Mouse (Mus musculus): ENCODE data around the gene Dmrtc1c1. TPM values are rescaled to one million over a fixed set of nuclear protein-coding genes. Genes with fewer than 3 reads are reported as not detected.
"Not testable (repeated sequence)": the region's sequence is repeated elsewhere in the genome, so short reads cannot be mapped to it uniquely, and the experiment has no call there.

Dmrtc1c1 gene
- not detected in 2 replicates for polyA plus RNA-seq (2011; ENCODE audit: insufficient read length, low read depth, missing spikeins)

GRCm38 (mm10) chrX:102802663-102803062 is at the start of gene Dmrtc1c1:
Gene Dmrtc1c1 (plus strand): TSS chrX:102802963.
- not testable (repeated sequence) for H3K27ac ChIP-seq (ENCODE audit: insufficient read depth, low read length); H3K4me1 ChIP-seq (ENCODE audit: control insufficient read depth, insufficient read depth, low read length); H3K4me3 ChIP-seq (ENCODE audit: insufficient read depth, low read length)

GRCm38 (mm10) chrX:102765878-102766277 is 36.9 kb upstream of the Dmrtc1c1 start:
- Histone ChIP-seq H3K4me3 (ENCODE audit: insufficient read depth, low read length) (no peak overlapping the region), H3K4me1 (ENCODE audit: control insufficient read depth, insufficient read depth, low read length) (no peaks in the 10 kb centered on the region), H3K27ac (ENCODE audit: insufficient read depth, low read length) (no peak overlapping the region)
- no peak for TF ChIP-seq POLR2A (IDR thresholded peaks at IDR 0.05; ENCODE audit: low read depth, low read length)
- TF ChIP-seq CTCF (IDR thresholded peaks at IDR 0.05; ENCODE audit: borderline replicate concordance, insufficient read depth, low read length): no peak

GRCm38 (mm10) chrX:102812311-102812710 is 9.5 kb downstream of the Dmrtc1c1 start:
- TF ChIP-seq POLR2A (IDR thresholded peaks at IDR 0.05; ENCODE audit: low read depth, low read length) (no peak), CTCF (IDR thresholded peaks at IDR 0.05; ENCODE audit: borderline replicate concordance, insufficient read depth, low read length) (no peak)
- H3K4me1 ChIP-seq (ENCODE audit: control insufficient read depth, insufficient read depth, low read length): no peaks in the 10 kb centered on the region
- H3K4me3 ChIP-seq (ENCODE audit: insufficient read depth, low read length): no peak overlapping the region
- H3K27ac ChIP-seq (ENCODE audit: insufficient read depth, low read length): no peak overlapping the region

- H3K27ac ChIP-seq (ENCODE audit: insufficient read depth, low read length); H3K4me1 ChIP-seq (ENCODE audit: control insufficient read depth, insufficient read depth, low read length); H3K4me3 ChIP-seq (ENCODE audit: insufficient read depth, low read length): not testable (repeated sequence)
These were observed 51.8 kb downstream of the Dmrtc1c1 start, which contains the start of gene Dmrtc1c2 for GRCm38 (mm10) chrX:102854516-102854915. Gene Dmrtc1c2 (minus strand): TSS chrX:102854616.

Other genes starting within 250 kb of the Dmrtc1c1 start
- 10.4 and 11.5 TPM in 2 replicates for gene Phka1, start 158.7 kb upstream of the Dmrtc1c1 start, polyA plus RNA-seq (2011; ENCODE audit: insufficient read length, low read depth, missing spikeins)
- gene Gm3880, start 116.0 kb upstream of the Dmrtc1c1 start, polyA plus RNA-seq (2011; ENCODE audit: insufficient read length, low read depth, missing spikeins): not detected in 2 replicates
- not detected in 2 replicates for gene Gm9112, start 95.3 kb upstream of the Dmrtc1c1 start, polyA plus RNA-seq (2011; ENCODE audit: insufficient read length, low read depth, missing spikeins)
- gene Dmrtc1b, start 95.1 kb upstream of the Dmrtc1c1 start, polyA plus RNA-seq (2011; ENCODE audit: insufficient read length, low read depth, missing spikeins): not detected in 2 replicates
- not detected in 2 replicates for gene Dmrtc1c2, start 51.7 kb downstream of the Dmrtc1c1 start, polyA plus RNA-seq (2011; ENCODE audit: insufficient read length, low read depth, missing spikeins)
- gene 1700031F05Rik, start 65.0 kb downstream of the Dmrtc1c1 start, polyA plus RNA-seq (2011; ENCODE audit: insufficient read length, low read depth, missing spikeins): not detected in 2 replicates
- gene Dmrtc1a, start 105.7 kb downstream of the Dmrtc1c1 start, polyA plus RNA-seq (2011; ENCODE audit: insufficient read length, low read depth, missing spikeins): 0.47 TPM in 1 of 2 replicates, not detected in the other
- gene 1700011M02Rik, start 105.9 kb downstream of the Dmrtc1c1 start, polyA plus RNA-seq (2011; ENCODE audit: insufficient read length, low read depth, missing spikeins): not detected in 2 replicates
- gene 1700018G05Rik, start 125.4 kb downstream of the Dmrtc1c1 start, polyA plus RNA-seq (2011; ENCODE audit: insufficient read length, low read depth, missing spikeins): not detected in 2 replicates